Mouse (Mus musculus): ENCODE results near the gene Desi1.
"Not testable (repeated sequence)": the region's sequence is repeated elsewhere in the genome, so short reads cannot be mapped to it uniquely, and the experiment has no call there.

The Desi1 gene

DNA sequence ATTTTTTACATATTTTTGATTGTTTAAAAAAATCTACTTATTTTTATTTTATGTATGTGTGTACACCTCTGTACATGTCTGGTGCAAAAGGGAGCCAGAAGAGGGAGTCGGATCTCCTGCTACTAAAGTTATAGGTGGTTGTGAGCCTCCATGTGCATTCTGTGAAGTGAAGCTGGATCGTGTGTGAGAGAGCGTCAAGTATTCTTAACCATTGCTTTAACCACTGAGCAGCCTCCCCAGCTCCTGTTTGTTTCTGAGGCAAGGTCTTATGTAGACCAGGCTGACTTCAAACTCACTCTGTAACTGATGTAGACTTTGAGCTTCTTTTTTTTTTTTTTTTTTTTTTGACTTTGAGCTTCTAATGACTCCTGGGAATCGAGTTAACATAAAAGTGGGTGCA lies 16.2 kb downstream of the Desi1 start:
- no peak for DNase-seq

DNA sequence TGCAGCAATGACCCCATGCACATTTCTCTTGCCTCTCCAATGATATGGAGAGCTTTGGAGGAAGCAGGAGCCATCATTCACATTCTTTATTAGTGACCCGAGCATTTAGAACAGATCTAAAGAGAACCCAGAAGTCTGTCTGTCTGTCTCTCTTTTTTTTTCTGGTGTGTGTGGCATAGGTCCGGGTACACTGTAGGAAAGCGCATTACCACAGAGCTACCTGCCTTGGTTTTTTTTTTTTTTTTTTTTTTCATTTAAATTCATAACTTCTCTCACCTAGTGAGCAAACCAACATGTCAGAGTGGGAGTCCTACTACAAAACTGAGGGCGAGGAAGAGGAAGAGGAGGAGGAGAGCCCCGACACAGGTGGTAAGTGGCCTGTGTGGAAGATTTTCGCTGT lies 16.8 kb downstream of the Desi1 start:
- DNase-seq: no peak

GRCm38 (mm10) chr15:82016101-82016808 lies 17.4 kb downstream of the Desi1 start:
- DNase-seq: peak; percentile 99 to 100

DNA sequence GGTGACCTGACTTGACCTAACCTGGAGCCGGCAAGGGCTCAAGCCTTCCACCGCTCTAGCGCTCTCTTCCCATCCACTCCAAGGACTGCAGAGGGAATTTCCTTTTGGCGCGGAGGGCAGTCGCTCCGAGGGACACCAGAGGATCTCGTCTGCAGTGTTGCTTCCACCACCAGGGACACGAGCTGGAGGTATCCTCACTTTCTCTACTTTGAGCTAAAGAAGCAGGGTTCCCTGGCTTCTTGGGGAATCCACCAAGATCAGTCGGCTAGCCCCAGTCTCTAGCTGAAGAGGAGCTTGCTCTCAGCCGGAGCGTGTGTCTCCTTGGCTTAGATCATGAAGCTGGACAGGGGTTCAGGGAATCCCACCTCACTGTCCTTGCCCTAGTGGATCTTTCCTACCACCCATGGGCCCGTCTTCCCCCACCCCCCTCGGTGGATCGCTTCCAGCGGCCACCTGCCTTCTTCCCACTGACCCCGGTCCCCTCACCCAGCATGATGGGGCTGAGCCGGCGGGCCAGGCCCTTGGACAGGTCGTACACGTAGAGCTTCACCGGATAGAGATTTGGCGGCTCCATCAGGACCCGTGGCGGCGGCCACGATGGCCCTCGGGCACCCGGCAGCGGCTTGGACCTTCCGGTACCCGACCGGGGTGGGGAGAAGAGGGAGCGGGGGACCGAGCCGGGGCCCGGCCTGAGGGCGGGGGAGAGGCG lies 18.1 kb downstream of the Desi1 start:
- peak; percentile 40 to 59 for DNase-seq

DNA sequence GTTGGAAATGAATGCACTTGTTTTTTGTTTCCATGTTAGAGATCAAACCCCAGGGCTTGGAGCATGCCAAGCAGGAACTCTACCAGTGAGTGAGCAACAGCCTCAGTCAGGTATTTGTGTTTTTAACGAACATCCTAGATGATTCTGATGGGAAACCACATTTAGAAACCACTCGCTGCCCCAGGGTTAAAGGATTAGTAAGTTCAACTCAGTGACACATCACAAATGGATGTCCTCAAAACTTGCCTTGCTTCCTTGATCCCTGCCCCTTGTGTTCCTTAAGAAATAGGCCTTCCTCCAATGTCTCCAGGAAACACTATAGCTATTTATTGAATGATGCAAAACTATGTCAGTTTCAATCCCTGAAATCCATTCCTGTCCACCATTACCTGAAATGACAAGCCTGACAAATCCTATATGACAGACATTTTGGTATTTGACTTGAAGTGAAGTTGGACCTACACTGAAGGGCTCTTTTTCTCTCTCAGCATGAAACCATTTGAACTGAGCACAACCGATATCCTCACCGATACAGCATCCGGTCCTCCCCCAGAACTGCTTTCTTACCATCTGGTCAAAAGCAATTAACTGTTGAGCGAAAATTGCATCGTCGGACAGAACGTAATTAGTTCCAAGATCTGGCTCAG lies 18.8 kb downstream of the Desi1 start:
- DNase-seq: no peak

GRCm38 (mm10) chr15:82011947-82012346 lies 21.7 kb downstream of the Desi1 start:
- no peak for DNase-seq

DNA sequence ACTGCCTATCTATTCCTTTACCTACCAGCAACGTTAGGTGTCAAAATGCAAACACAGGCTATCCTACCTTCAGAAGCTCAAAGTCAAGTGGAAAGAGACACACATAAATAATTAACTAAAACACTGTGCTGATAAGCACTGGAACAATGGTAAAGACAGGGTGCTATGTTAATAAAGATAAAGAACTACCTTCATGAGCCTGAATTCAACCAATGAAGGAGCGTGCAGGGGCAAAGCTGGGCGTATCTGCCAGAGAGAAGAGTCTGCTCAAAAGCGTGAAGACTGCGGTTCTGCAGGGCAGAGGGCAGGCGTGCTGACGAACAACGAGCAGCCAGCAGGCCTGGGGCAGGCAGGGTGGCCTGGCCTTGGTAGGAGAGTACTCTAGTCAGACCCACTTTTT lies 29.4 kb downstream of the Desi1 start:
- no peak for DNase-seq

DNA sequence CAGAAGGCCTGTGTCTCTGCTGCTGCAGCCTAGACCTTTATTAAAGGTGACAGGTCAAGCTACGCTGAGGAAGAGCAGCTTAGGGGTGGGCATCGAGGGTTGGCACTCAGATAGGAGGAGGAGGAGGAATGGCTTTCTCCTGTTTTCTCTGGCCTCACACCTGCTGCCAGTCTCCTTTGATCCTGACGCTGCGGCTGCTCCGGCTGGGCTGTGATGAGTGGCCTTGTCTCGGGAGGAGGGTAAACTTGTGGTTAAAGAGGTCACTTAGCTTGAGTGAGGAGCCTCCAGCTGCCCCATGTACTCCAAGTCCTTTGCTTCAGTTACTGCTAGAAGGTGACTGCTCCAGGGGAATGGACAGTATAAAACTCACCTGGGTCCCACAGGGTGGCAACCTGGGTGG lies 39.7 kb downstream of the Desi1 start:
- no peak for DNase-seq

DNA sequence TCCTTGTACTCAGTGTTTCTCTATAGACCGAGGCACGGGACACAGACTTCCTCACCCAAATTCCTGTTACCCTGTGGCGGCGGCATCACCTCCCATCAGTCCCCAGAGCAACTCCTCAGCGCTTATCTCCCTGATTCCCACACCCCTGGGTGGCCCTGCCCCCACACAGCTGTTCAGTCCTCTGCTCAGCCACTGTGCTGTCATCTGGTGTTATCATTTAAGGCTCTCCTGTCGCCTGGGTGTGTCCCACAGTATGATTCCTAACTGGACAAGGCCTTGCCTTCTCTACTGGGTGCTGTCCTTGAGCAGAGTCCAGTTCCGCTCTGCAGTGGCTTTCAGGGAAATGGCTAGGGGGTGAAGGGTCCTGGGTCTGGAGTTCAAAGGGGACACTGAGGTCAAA lies 43.1 kb downstream of the Desi1 start:
- DNase-seq: no peak

DNA sequence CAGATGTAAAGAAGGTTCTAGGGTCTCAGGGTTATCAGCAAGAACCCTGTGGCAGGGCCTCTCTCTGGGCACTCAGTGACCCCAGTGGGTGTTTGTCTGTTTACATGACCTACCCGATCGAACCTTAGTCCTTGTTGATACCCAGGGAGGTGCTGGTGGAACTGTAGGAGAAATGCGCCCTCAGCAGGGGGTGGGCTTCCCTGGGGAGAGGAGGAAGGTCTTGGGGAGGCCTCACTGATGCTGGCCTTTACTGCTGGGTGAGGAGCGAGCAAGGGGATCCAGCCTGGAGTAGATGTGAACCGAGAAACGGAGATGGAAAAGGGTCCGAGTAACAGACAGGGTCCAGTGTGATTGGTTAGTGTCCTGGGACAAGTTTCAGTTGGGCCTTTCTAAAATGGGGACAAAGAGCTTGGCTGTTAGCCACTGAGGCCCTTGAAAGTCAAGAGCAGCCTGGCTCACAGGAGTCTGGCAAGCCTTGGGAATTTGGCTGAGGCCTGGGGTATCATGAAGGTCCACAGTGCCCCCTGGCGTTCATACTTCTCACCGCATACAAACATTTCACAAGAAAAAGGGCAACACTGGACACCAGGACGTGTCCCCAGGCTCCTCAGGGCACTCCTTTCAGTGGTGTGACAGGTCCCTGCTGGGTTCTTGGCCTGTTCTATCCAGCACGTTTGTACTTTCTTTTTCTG lies 44.1 kb downstream of the Desi1 start:
- peak; percentile 90 to 96 for DNase-seq

GRCm38 (mm10) chr15:81987646-81988045 lies 46.0 kb downstream of the Desi1 start, which contains the start of gene Xrcc6:
TSS of gene Xrcc6 (plus strand) at chr15:81987835.
- no peak for DNase-seq

DNA sequence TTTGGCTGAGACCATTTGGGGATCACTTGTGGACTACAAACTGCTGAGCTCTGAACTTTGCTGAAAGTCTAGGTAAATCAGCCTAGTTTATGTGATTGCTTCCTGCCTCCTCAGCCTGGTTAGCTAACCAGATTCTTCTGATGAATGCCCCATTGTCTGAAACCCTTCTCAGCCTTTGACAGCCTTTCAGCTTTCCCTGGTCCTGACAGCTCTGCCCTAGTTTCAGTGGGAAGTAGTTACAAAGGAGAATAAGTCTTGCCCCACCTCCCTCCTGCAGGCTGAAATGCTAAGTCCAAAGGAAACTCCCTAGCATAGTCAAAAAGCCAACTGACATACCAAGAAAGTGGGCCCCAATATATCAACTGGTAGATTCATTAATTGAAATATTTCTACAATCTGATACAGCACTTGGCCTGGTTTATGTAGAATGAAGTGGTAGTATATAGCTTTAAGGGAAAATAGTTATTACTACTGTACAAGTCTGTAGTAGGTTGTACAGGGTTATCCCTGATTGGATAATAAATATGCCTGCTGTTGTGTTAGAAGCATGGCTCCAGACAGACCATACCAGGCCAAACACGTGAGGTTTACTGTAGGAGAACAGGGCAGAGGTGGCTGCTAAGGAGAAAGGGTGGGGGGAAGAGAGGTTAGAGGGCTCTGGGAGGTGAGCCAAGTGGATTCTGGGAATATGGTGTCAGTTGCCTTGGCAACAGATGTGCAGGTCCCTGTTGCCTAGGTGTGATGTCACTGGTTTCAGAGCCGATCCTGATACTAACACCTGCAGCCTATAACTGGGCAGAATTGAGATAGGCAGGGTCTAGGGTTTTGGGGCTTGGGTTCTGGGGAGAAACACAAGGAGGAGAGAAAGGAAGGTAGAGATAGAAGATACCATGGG lies 48.1 kb downstream of the Desi1 start:
- no peak for DNase-seq

DNA sequence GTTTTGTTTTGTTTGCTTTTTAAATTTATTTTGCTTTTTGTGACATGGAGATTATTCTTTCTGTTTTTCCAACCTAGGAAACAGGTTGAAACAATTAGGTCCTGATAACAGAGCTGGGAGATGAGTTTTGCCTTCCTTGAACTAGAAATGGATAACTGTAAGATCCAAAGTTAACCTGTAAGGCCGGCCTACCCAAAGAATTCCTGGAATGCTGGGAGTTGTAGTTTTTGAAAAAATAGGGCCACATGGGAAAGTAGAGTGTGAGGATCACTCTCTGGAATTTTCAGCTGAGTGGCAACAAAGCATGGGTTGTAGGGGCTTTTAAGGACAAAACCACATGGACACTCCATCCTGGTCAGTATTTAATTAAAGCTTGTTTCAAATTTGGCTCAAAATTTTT lies 51.5 kb downstream of the Desi1 start:
- DNase-seq: no peak

DNA sequence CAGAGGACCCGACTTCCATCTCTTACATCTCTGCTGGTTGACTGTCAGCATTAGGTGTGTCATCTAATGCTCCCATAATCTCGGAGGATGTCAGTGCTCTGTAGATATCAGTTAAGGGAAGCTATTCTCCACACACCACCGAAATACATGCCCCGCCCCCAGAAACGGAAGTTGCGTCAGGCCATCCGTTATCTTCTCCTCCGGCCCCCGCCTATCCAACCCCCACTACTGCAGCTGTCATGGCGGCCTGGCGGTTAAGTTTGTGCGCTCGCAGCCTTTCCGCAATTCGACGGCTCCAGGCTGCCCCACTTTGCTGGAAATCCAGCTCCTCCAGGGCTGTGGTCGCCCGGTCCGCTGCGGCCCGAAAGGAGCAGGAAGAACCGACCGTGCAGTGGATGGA lies 53.3 kb downstream of the Desi1 start, which contains the start of gene 1700029P11Rik:
TSS of gene 1700029P11Rik (plus strand) at position 220 of the 400 bp plus-strand sequence.
- DNase-seq: no peak

GRCm38 (mm10) chr15:81975156-81975555 lies 58.5 kb downstream of the Desi1 start:
- not testable (repeated sequence) for DNase-seq

- DNase-seq: not testable (repeated sequence)
Observed at GRCm38 (mm10) chr15:81970498-81970897, 63.2 kb downstream of the Desi1 start.

DNA sequence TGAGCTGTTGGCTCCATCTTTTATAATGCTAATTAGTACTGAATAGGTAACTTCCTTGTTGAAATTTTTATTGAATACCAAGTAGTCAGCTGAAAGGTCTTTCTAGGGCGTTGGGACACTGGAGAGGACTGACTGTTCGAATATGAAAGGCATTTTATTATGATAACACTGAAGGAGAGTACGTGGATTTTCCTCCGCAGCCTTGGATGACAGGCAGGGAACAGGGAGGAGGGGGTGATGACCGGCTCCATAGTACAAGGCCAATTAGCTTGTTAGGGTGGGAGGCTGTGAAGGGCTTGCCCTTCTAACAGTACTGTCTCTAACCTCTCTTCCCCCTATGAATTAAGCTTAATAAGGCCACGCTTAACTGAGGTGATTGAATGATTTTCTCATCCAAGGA lies 64.0 kb downstream of the Desi1 start:
- not testable (repeated sequence) for DNase-seq

DNA sequence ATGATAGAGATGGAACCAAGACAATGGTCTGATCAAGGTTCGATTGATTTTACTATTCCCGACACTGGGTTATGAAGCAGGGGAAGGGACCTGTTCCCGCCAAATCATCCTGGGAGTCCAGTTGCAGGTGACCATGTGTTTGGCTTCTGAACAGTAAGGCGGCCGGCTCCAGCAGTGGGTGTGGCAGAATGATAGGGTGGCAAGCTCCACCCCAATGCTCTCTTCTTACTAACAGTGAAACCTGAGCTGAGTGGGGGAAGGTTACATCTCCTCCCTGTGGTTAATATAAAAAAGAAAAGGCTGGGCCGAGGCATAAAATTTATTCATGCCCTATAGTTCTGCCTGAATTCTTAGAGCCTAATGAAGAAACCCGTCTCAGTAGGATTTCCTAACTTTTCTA lies 64.5 kb downstream of the Desi1 start:
- DNase-seq: peak; percentile 23 to 63

GRCm38 (mm10) chr15:81968447-81968846 lies 65.2 kb downstream of the Desi1 start:
- DNase-seq: no peak

DNA sequence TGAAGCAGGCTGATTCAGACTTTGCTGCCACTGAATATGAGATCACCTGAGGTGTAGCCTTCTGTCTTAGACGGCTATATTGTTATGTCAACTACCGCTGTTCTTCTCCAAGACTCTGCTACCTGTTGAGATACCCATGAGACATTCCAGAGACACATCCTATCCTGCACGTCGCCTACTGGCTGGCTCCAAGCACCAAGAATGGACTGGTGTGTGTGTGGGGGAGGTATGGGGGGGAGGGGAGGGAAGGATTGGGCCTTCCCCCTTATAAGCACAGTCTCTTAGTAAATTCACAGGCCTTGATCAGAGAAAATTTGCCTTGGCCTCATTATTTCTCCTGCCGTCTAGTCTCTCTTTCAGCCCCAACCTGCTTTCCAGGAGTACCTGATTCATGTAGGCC lies 65.8 kb downstream of the Desi1 start:
- no peak for DNase-seq

DNA sequence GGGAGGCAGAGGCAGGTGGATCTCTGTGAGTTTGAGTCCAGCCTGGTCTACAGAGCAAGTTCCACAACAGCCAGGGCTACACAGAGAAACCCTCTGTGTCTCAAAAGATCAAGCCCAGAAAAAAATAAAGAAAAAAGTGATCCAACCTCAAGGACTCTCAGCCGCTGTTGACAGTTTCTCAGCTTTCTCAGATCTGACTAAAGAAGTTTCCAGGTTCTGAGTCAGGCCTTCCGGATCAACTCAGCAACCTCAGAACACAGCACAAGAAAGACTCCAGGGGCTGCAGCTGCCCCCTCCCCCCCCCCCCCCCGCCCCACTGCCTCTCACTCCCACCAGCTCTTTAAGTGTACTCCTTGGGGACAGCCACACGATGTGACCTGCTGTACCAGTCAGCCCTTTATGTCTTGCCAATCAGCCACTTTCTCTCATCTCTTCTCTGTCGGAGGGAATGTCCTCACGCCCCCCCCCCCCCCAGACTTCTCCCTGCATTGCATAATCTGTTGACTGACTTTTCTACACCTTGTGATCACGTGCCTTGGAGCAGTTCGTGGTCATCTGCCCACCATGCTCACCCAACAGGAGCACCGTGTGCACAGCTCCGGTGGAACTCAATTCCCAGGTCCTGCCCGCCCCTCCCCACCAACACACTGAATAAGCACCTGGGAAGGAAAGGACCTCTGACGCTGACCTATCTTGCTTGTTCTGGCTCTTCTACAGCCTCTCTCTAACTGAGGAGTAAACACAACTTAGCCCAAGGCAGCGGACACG lies 67.4 kb downstream of the Desi1 start:
- no peak for DNase-seq
